Mouse (Mus musculus): ENCODE measurements around the gene Cdh4.

GRCm38 (mm10) chr2:179519931-179520330 is 77.7 kb downstream of the Cdh4 start:
- TF ChIP-seq FLI1 (IDR thresholded peaks at IDR 0.05; ENCODE audit: low read length) (no peak), GATA1 (IDR thresholded peaks at IDR 0.05; ENCODE audit: borderline replicate concordance, low read length) (no peak)
